In the genomic region with DNA sequence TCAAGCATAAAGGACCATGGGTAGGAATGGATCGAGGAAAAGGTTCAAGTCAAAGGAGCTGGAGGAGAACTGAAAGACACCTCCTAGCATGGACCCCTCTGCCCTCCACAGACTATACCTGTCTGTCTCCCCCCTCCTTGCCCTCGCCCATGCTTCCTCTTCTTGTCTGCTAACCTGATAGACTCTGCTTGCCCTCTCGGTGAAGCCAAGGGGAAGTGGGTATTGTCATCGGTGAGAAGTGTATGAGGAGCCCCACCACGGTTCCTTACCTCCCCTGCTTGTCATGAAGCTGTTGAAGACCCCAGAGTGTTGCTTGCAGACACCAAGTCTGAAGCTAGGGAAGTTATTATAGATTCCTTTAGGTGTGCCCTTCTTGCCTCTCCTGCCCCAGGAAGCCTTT, we compare ENCODE assay signal across 11 mouse cellular contexts. TPM values are rescaled to one million over a fixed set of nuclear protein-coding genes. Genes with fewer than 3 reads are reported as not detected.
DNase-seq lines count a peak whose midpoint lies in the region; ATAC-seq lines count a peak whose summit lies in the region.
"Had no signal": no experiment of that assay in that cellular context is flagged by ENCODE, and none has a peak within 500 bp of the region (broad histone marks: within the 10 kb centered on the region; RNA-seq: fewer than 3 reads in every experiment).

No protein-coding gene starts in this region.

- H3K9ac ChIP-seq in forebrain, embryonic 14.5 days (ENCODE audit: low read length): no peak overlapping the region
- H3K9ac ChIP-seq in kidney, embryonic 16.5 days (replicated peaks; ENCODE audit: low read length): peak overlapping the region; percentile 9; the same call in 1 of the 2 replicates
- no peak overlapping the region for H3K9ac ChIP-seq in limb, embryonic 13.5 days
- H3K9ac ChIP-seq: liver, embryonic 12.5 days had no signal

- no peak for ATAC-seq in forebrain, embryonic 14.5 days
- no peak for ATAC-seq in kidney, embryonic 16.5 days (ENCODE audit: low FRiP score, low TSS enrichment)
- peak; percentile 62 for ATAC-seq in common myeloid progenitor, adult 5-6 weeks (replicated peaks; ENCODE audit: low read depth, poor library complexity, severe bottlenecking)
- ATAC-seq in limb, embryonic 13.5 days (ENCODE audit: low FRiP score, low read depth): no peak
- ATAC-seq: liver, embryonic 12.5 days had no signal

- no peaks in the 10 kb centered on the region for H3K9me3 ChIP-seq in forebrain, embryonic 10.5 days
- no peaks in the 10 kb centered on the region for H3K9me3 ChIP-seq in forebrain, embryonic 14.5 days (replicated peaks; ENCODE audit: control insufficient read depth, low read length)
- H3K9me3 ChIP-seq in kidney, embryonic 16.5 days (ENCODE audit: low read length): no peaks in the 10 kb centered on the region
- H3K9me3 ChIP-seq in limb, embryonic 13.5 days: no peaks in the 10 kb centered on the region
- H3K9me3 ChIP-seq: G1E; liver, embryonic 12.5 days; megakaryocyte, embryonic 14.5 days had no signal

- H3K27me3 ChIP-seq in forebrain, embryonic 10.5 days (ENCODE audit: poor library complexity, severe bottlenecking): 0 out of 2 replicates have a peak, but pooled peaks cover 11% of the 10 kb centered on the region
- no peaks in the 10 kb centered on the region for H3K27me3 ChIP-seq in forebrain, embryonic 14.5 days (replicated peaks; ENCODE audit: control insufficient read depth, insufficient read depth, low read length)
- no peaks in the 10 kb centered on the region for H3K27me3 ChIP-seq in kidney, embryonic 16.5 days (ENCODE audit: insufficient read depth, low read length)
- no peaks in the 10 kb centered on the region for H3K27me3 ChIP-seq in limb, embryonic 13.5 days
- H3K27me3 ChIP-seq: liver, embryonic 12.5 days had no signal

- peaks cover 44% of the 10 kb centered on the region for H3K4me1 ChIP-seq in forebrain, embryonic 10.5 days
- peaks cover 11% of the 10 kb centered on the region for H3K4me1 ChIP-seq in forebrain, embryonic 14.5 days (ENCODE audit: control insufficient read depth, insufficient read depth, low read length)
- peaks cover 40% of the 10 kb centered on the region for H3K4me1 ChIP-seq in kidney, embryonic 16.5 days (ENCODE audit: insufficient read depth, low read length)
- peaks cover 63% of the 10 kb centered on the region for H3K4me1 ChIP-seq in limb, embryonic 13.5 days

- H3K27ac ChIP-seq in forebrain, embryonic 10.5 days: peak overlapping the region; percentile 35
- no peak overlapping the region for H3K27ac ChIP-seq in forebrain, embryonic 14.5 days (ENCODE audit: low read depth, low read length)
- H3K27ac ChIP-seq in kidney, embryonic 16.5 days (ENCODE audit: low read length): peak overlapping the region; percentile 97
- peak overlapping the region; percentile 100 for H3K27ac ChIP-seq in limb, embryonic 13.5 days
- H3K27ac ChIP-seq: liver, embryonic 12.5 days had no signal

- no peak for DNase-seq in forebrain, embryonic 10.5 days (ENCODE audit: extremely low spot score, low spot score)
- DNase-seq in forebrain, embryonic 14.5 days (ENCODE audit: low spot score): no peak
- DNase-seq in kidney, adult 18-20 months: no peak
- DNase-seq in cerebellum, postnatal 14 days: no peak
- DNase-seq in layer of hippocampus, postnatal 14 days (ENCODE audit: low spot score in 2 of 2): no peak

- 85% methylated on average over 5 of the region's 5 CpGs for WGBS in forebrain, embryonic 10.5 days
- WGBS in forebrain, embryonic 14.5 days: 82% methylated on average over 5 of the region's 5 CpGs
- 71% methylated on average over 5 of the region's 5 CpGs for WGBS in kidney, embryonic 16.5 days
- WGBS in limb, embryonic 13.5 days: 88% methylated on average over 5 of the region's 5 CpGs

- H3K36me3 ChIP-seq in forebrain, embryonic 10.5 days (replicated peaks): no peaks in the 10 kb centered on the region
- no peaks in the 10 kb centered on the region for H3K36me3 ChIP-seq in forebrain, embryonic 14.5 days (ENCODE audit: control insufficient read depth, insufficient read depth, low read length)
- no peaks in the 10 kb centered on the region for H3K36me3 ChIP-seq in kidney, embryonic 16.5 days (ENCODE audit: insufficient read depth, low read length)
- H3K36me3 ChIP-seq in limb, embryonic 13.5 days: peaks cover 9% of the 10 kb centered on the region; the same call in 1 of the 2 replicates
- H3K36me3 ChIP-seq: G1E; liver, embryonic 12.5 days had no signal

- no peak overlapping the region for H3K4me2 ChIP-seq in forebrain, embryonic 14.5 days (ENCODE audit: low read length)
- H3K4me2 ChIP-seq in kidney, embryonic 16.5 days (replicated peaks; ENCODE audit: low read depth, low read length): no peak overlapping the region
- H3K4me2 ChIP-seq in limb, embryonic 13.5 days (replicated peaks): no peak overlapping the region
- H3K4me2 ChIP-seq: liver, embryonic 12.5 days had no signal

- H3K4me3 ChIP-seq in forebrain, embryonic 10.5 days: no peak overlapping the region
- no peak overlapping the region for H3K4me3 ChIP-seq in forebrain, embryonic 14.5 days (ENCODE audit: low read depth, low read length)
- no peak overlapping the region for H3K4me3 ChIP-seq in kidney, embryonic 16.5 days (ENCODE audit: low read length)
- no peak overlapping the region for H3K4me3 ChIP-seq in limb, embryonic 13.5 days
- H3K4me3 ChIP-seq: liver, embryonic 12.5 days; megakaryocyte, embryonic 14.5 days had no signal

RNA-seq across cellular contexts. Expression of a gene that starts 41.7 kb away (rescaled TPM):
- polyA plus RNA-seq in forebrain, embryonic 10.5 days (2016; fragmentation: Nextera tagmentation; extraction: Ambion mirVana): 0.36 and 0.90 TPM in 2 replicates
- 0.48 and 1.1 TPM in 2 replicates for polyA plus RNA-seq in forebrain, embryonic 14.5 days (2014; fragmentation: Nextera tagmentation; extraction: Ambion mirVana)
- 0.13 and 0.21 TPM in 2 replicates for polyA plus RNA-seq in kidney, embryonic 16.5 days (2015; fragmentation: Nextera tagmentation; extraction: Ambion mirVana)
- total RNA-seq in common myeloid progenitor, adult 5-6 weeks (2017): not detected in 2 replicates
- 0.15 and 0.20 TPM in 2 replicates for polyA plus RNA-seq in limb, embryonic 13.5 days (2015; fragmentation: Nextera tagmentation; extraction: Ambion mirVana)
- 1 to 10 TPM in 1 of 2 experiments, under 1 TPM in 1; 0.64 to 1.7 TPM for total RNA-seq in layer of hippocampus, postnatal 14 days (2021)
- polyA plus RNA-seq: G1E; liver, embryonic 12.5 days had no signal

RNA-seq across cellular contexts. Expression of a gene that starts 43.8 kb away (rescaled TPM):
- 4.0 and 4.6 TPM in 2 replicates for polyA plus RNA-seq in forebrain, embryonic 10.5 days (2016; fragmentation: Nextera tagmentation; extraction: Ambion mirVana)
- 13.5 and 20.1 TPM in 2 replicates for polyA plus RNA-seq in forebrain, embryonic 14.5 days (2014; fragmentation: Nextera tagmentation; extraction: Ambion mirVana)
- 94.8 and 96.1 TPM in 2 replicates for polyA plus RNA-seq in kidney, embryonic 16.5 days (2015; fragmentation: Nextera tagmentation; extraction: Ambion mirVana)
- total RNA-seq in common myeloid progenitor, adult 5-6 weeks (2017): 1.4 TPM in 1 of 2 replicates, not detected in the other
- 207 and 210 TPM in 2 replicates for polyA plus RNA-seq in limb, embryonic 13.5 days (2015; fragmentation: Nextera tagmentation; extraction: Ambion mirVana)
- total RNA-seq in layer of hippocampus, postnatal 14 days (2021): 10 to 100 TPM; 10.8 to 15.5 TPM
- polyA plus RNA-seq: G1E had no signal

RNA-seq across cellular contexts. Expression of a gene that starts 43.8 kb away (rescaled TPM):
- 2.2 and 3.6 TPM in 2 replicates for polyA plus RNA-seq in forebrain, embryonic 10.5 days (2016; fragmentation: Nextera tagmentation; extraction: Ambion mirVana)
- 118 and 123 TPM in 2 replicates for polyA plus RNA-seq in forebrain, embryonic 14.5 days (2014; fragmentation: Nextera tagmentation; extraction: Ambion mirVana)
- 0.17 and 0.23 TPM in 2 replicates for polyA plus RNA-seq in kidney, embryonic 16.5 days (2015; fragmentation: Nextera tagmentation; extraction: Ambion mirVana)
- total RNA-seq in common myeloid progenitor, adult 5-6 weeks (2017): not detected in 2 replicates
- 2.0 and 2.1 TPM in 2 replicates for polyA plus RNA-seq in limb, embryonic 13.5 days (2015; fragmentation: Nextera tagmentation; extraction: Ambion mirVana)
- 100 to 1,000 TPM; 193 to 208 TPM for total RNA-seq in layer of hippocampus, postnatal 14 days (2021)

Comparison
In these comparisons a context has a peak if more than half of its experiments do, and no peak if none do; other contexts are left out.
1. RNA of a gene that starts 43.8 kb away (polyA plus RNA-seq): 118 to 123 TPM in forebrain, embryonic 14.5 days; 2.2 to 3.6 TPM in forebrain, embryonic 10.5 days, 2.0 to 2.1 TPM in limb, embryonic 13.5 days and 0.17 to 0.23 TPM in kidney, embryonic 16.5 days; every median in the first group is over 10 times any median in the second.